Mouse (Mus musculus): ENCODE measurements around the gene Kcne4. TPM values are rescaled to one million over a fixed set of nuclear protein-coding genes. Genes with fewer than 3 reads are reported as not detected.

Gene Kcne4
- polyA plus RNA-seq, 1 experiment from 2014 or later: 10.6 TPM

- H3K9ac ChIP-seq (replicated peaks; ENCODE audit: low read length): no peak overlapping the region
- no peaks in the 10 kb centered on the region for H3K9me3 ChIP-seq (ENCODE audit: low read length)
- no peak overlapping the region for H3K4me3 ChIP-seq (ENCODE audit: low read length)
- H3K4me1 ChIP-seq (ENCODE audit: insufficient read depth, low read length): no peaks in the 10 kb centered on the region
- 82% methylated on average over 3 of the region's 3 CpGs for WGBS
- no peak overlapping the region for H3K27ac ChIP-seq (ENCODE audit: low read length)
- no peak overlapping the region for H3K4me2 ChIP-seq (replicated peaks; ENCODE audit: low read depth, low read length)
- H3K36me3 ChIP-seq (ENCODE audit: insufficient read depth, low read length): no peaks in the 10 kb centered on the region
- no peaks in the 10 kb centered on the region for H3K27me3 ChIP-seq (ENCODE audit: insufficient read depth, low read length)
- peak; percentile 54; the same call in 1 of the 2 replicates for ATAC-seq (ENCODE audit: low FRiP score, low TSS enrichment)
Measured at GRCm38 (mm10) chr1:78853094-78853445, 36.5 kb downstream of the Kcne4 start.

DNA sequence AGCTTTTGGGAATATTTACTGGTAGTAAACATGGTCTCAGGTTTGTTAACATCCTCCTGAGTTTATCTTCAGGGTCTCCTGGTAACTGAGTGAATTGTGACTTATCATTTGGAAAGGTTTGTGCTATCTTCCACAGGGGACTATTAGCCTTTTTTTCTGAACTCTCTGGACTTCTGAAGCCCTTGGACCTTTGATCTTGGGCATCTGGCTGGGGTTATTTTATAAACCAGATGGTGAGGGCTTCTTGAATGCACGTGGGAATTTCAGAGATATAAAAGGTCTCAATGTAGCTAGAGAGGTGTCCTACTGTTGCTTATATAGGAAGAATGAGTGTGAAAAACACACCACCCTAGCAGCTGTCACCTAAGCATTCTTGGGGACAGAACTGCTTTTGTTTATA, 37.7 kb downstream of the Kcne4 start:
- 29% methylated on average over 1 of the region's 1 CpGs for WGBS
- H3K9ac ChIP-seq (replicated peaks; ENCODE audit: low read length): no peak overlapping the region
- H3K27me3 ChIP-seq (ENCODE audit: insufficient read depth, low read length): no peaks in the 10 kb centered on the region
- no peak overlapping the region for H3K4me2 ChIP-seq (replicated peaks; ENCODE audit: low read depth, low read length)
- H3K4me1 ChIP-seq (ENCODE audit: insufficient read depth, low read length): no peaks in the 10 kb centered on the region
- no peak for ATAC-seq (ENCODE audit: low FRiP score, low TSS enrichment)
- H3K27ac ChIP-seq (ENCODE audit: low read length): no peak overlapping the region
- no peak overlapping the region for H3K4me3 ChIP-seq (ENCODE audit: low read length)
- H3K9me3 ChIP-seq (ENCODE audit: low read length): no peaks in the 10 kb centered on the region
- H3K36me3 ChIP-seq (ENCODE audit: insufficient read depth, low read length): no peaks in the 10 kb centered on the region

GRCm38 (mm10) chr1:78859573-78859972, 43.0 kb downstream of the Kcne4 start:
- H3K4me2 ChIP-seq (replicated peaks; ENCODE audit: low read depth, low read length): no peak overlapping the region
- ATAC-seq (ENCODE audit: low FRiP score, low TSS enrichment): no peak
- peaks cover 7% of the 10 kb centered on the region; the same call in 1 of the 2 replicates for H3K4me1 ChIP-seq (ENCODE audit: insufficient read depth, low read length)
- no peaks in the 10 kb centered on the region for H3K27me3 ChIP-seq (ENCODE audit: insufficient read depth, low read length)
- H3K9me3 ChIP-seq (ENCODE audit: low read length): no peaks in the 10 kb centered on the region
- H3K36me3 ChIP-seq (ENCODE audit: insufficient read depth, low read length): no peaks in the 10 kb centered on the region
- no peak overlapping the region for H3K9ac ChIP-seq (replicated peaks; ENCODE audit: low read length)
- 55% methylated on average over 4 of the region's 4 CpGs for WGBS
- no peak overlapping the region for H3K4me3 ChIP-seq (ENCODE audit: low read length)
- H3K27ac ChIP-seq (ENCODE audit: low read length): no peak overlapping the region

GRCm38 (mm10) chr1:78860056-78860455, 43.5 kb downstream of the Kcne4 start:
- Histone ChIP-seq H3K27ac (ENCODE audit: low read length) (no peak overlapping the region), H3K36me3 (ENCODE audit: insufficient read depth, low read length) (no peaks in the 10 kb centered on the region), H3K9me3 (ENCODE audit: low read length) (no peaks in the 10 kb centered on the region), H3K4me3 (ENCODE audit: low read length) (no peak overlapping the region), H3K27me3 (ENCODE audit: insufficient read depth, low read length) (no peaks in the 10 kb centered on the region), H3K4me1 (ENCODE audit: insufficient read depth, low read length) (peaks cover 9% of the 10 kb centered on the region; the same call in 1 of the 2 replicates), H3K9ac (replicated peaks; ENCODE audit: low read length) (no peak overlapping the region), H3K4me2 (replicated peaks; ENCODE audit: low read depth, low read length) (no peak overlapping the region)
- WGBS: 68% methylated on average over 7 of the region's 7 CpGs
- no peak for ATAC-seq (ENCODE audit: low FRiP score, low TSS enrichment)

DNA sequence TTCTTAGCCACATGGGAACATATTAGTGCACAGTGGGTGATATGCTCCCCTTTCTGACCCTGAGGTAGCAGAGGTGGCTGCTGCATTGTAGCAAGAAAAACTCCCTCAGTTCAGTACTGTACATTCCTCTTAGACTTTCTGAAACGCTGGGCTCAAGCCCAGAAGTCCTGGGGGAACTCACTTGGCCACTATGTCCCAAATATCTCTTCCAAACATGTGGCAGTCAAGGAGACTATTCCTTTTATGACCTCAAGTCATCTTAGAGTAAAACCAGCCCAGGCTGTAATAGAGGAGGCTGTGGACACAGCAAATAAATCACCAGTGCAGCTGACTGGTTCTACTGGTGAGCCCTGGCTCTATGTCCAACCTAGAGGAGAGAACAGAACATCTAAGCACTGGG, 45.7 kb downstream of the Kcne4 start:
- H3K9me3 ChIP-seq (ENCODE audit: low read length): no peaks in the 10 kb centered on the region
- H3K36me3 ChIP-seq (ENCODE audit: insufficient read depth, low read length): no peaks in the 10 kb centered on the region
- no peak overlapping the region for H3K4me2 ChIP-seq (replicated peaks; ENCODE audit: low read depth, low read length)
- no peaks in the 10 kb centered on the region for H3K27me3 ChIP-seq (ENCODE audit: insufficient read depth, low read length)
- H3K4me1 ChIP-seq (ENCODE audit: insufficient read depth, low read length): peaks cover 9% of the 10 kb centered on the region; the same call in 1 of the 2 replicates
- no peak overlapping the region for H3K4me3 ChIP-seq (ENCODE audit: low read length)
- WGBS: 52% methylated on average over 1 of the region's 1 CpGs
- no peak overlapping the region for H3K9ac ChIP-seq (replicated peaks; ENCODE audit: low read length)
- no peak for ATAC-seq (ENCODE audit: low FRiP score, low TSS enrichment)
- no peak overlapping the region for H3K27ac ChIP-seq (ENCODE audit: low read length)

- Histone ChIP-seq H3K9me3 (ENCODE audit: low read length) (no peaks in the 10 kb centered on the region), H3K4me3 (ENCODE audit: low read length) (no peak overlapping the region), H3K27ac (ENCODE audit: low read length) (peak overlapping the region; percentile 68; the same call in 1 of the 2 replicates), H3K9ac (replicated peaks; ENCODE audit: low read length) (no peak overlapping the region), H3K27me3 (ENCODE audit: insufficient read depth, low read length) (no peaks in the 10 kb centered on the region), H3K36me3 (ENCODE audit: insufficient read depth, low read length) (no peaks in the 10 kb centered on the region), H3K4me1 (ENCODE audit: insufficient read depth, low read length) (peaks cover 9% of the 10 kb centered on the region; the same call in 1 of the 2 replicates), H3K4me2 (replicated peaks; ENCODE audit: low read depth, low read length) (no peak overlapping the region)
- WGBS: 54% methylated on average over 2 of the region's 2 CpGs
- ATAC-seq (ENCODE audit: low FRiP score, low TSS enrichment): peak; percentile 42; the same call in 1 of the 2 replicates
Measured at GRCm38 (mm10) chr1:78863833-78864232, 47.3 kb downstream of the Kcne4 start.

DNA sequence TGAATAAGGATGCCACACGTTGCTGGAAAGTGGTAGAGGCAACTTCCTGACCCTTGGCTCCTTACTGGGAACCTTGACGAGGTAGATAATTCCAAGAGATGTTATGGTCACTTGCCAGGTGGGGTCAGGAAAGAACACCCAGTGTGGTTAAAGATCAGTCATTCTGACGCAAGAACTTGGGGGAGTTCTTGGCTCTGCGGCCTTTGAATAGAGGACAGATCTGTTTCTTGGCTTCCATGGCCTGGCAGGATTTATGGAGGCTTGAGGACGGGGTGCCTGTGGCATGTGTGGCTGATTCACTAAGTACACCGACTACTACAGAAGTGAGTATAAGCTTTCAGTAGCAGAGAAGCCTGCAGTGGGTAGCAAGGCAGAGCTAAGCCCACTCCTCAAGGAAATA, 47.8 kb downstream of the Kcne4 start:
- Histone ChIP-seq H3K4me2 (replicated peaks; ENCODE audit: low read depth, low read length) (no peak overlapping the region), H3K36me3 (ENCODE audit: insufficient read depth, low read length) (no peaks in the 10 kb centered on the region), H3K27ac (ENCODE audit: low read length) (peak overlapping the region; percentile 68), H3K9me3 (ENCODE audit: low read length) (no peaks in the 10 kb centered on the region), H3K4me3 (ENCODE audit: low read length) (no peak overlapping the region), H3K27me3 (ENCODE audit: insufficient read depth, low read length) (no peaks in the 10 kb centered on the region), H3K4me1 (ENCODE audit: insufficient read depth, low read length) (peaks cover 9% of the 10 kb centered on the region; the same call in 1 of the 2 replicates), H3K9ac (replicated peaks; ENCODE audit: low read length) (no peak overlapping the region)
- no peak for ATAC-seq (ENCODE audit: low FRiP score, low TSS enrichment)
- 27% methylated on average over 6 of the region's 6 CpGs for WGBS

- Histone ChIP-seq H3K27ac (ENCODE audit: low read length) (peak overlapping the region; percentile 68), H3K27me3 (ENCODE audit: insufficient read depth, low read length) (no peaks in the 10 kb centered on the region), H3K36me3 (ENCODE audit: insufficient read depth, low read length) (no peaks in the 10 kb centered on the region), H3K9ac (replicated peaks; ENCODE audit: low read length) (no peak overlapping the region), H3K9me3 (ENCODE audit: low read length) (no peaks in the 10 kb centered on the region), H3K4me1 (ENCODE audit: insufficient read depth, low read length) (peaks cover 9% of the 10 kb centered on the region; the same call in 1 of the 2 replicates), H3K4me3 (ENCODE audit: low read length) (no peak overlapping the region), H3K4me2 (replicated peaks; ENCODE audit: low read depth, low read length) (no peak overlapping the region)
- WGBS: 83% methylated on average over 4 of the region's 4 CpGs
- ATAC-seq (ENCODE audit: low FRiP score, low TSS enrichment): no peak
Measured at GRCm38 (mm10) chr1:78864799-78865346, 48.3 kb downstream of the Kcne4 start.

- no peaks in the 10 kb centered on the region for H3K27me3 ChIP-seq (ENCODE audit: insufficient read depth, low read length)
- peaks cover 9% of the 10 kb centered on the region; the same call in 1 of the 2 replicates for H3K4me1 ChIP-seq (ENCODE audit: insufficient read depth, low read length)
- H3K4me3 ChIP-seq (ENCODE audit: low read length): no peak overlapping the region
- WGBS: 91% methylated on average over 5 of the region's 5 CpGs
- no peak overlapping the region for H3K4me2 ChIP-seq (replicated peaks; ENCODE audit: low read depth, low read length)
- H3K9me3 ChIP-seq (ENCODE audit: low read length): no peaks in the 10 kb centered on the region
- ATAC-seq (ENCODE audit: low FRiP score, low TSS enrichment): no peak
- H3K9ac ChIP-seq (replicated peaks; ENCODE audit: low read length): no peak overlapping the region
- no peaks in the 10 kb centered on the region for H3K36me3 ChIP-seq (ENCODE audit: insufficient read depth, low read length)
- no peak overlapping the region for H3K27ac ChIP-seq (ENCODE audit: low read length)
Measured at GRCm38 (mm10) chr1:78865991-78866390, 49.4 kb downstream of the Kcne4 start.

DNA sequence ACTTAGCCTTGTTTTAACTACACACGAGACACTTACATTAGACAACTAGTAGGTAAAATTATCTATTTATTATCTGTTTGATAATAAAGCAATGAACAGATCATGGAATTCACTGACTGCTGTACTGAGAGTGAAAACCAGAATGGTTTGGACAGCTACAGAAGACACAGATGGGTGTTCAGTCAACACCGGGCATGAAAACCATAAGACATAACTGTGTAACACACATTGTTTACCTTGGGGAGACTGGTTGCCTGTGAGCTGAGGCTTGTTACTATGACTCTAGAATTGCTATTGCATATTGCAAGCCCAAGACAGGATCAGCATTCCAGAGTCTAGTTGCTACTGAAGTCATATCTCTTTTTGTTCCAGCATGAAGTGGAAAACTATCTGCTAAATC, 49.9 kb downstream of the Kcne4 start:
- no peak for ATAC-seq (ENCODE audit: low FRiP score, low TSS enrichment)
- Histone ChIP-seq H3K9me3 (ENCODE audit: low read length) (no peaks in the 10 kb centered on the region), H3K4me1 (ENCODE audit: insufficient read depth, low read length) (peaks cover 9% of the 10 kb centered on the region; the same call in 1 of the 2 replicates), H3K9ac (replicated peaks; ENCODE audit: low read length) (no peak overlapping the region), H3K36me3 (ENCODE audit: insufficient read depth, low read length) (no peaks in the 10 kb centered on the region), H3K27me3 (ENCODE audit: insufficient read depth, low read length) (no peaks in the 10 kb centered on the region), H3K27ac (ENCODE audit: low read length) (no peak overlapping the region), H3K4me2 (replicated peaks; ENCODE audit: low read depth, low read length) (no peak overlapping the region), H3K4me3 (ENCODE audit: low read length) (no peak overlapping the region)
- WGBS: 96% methylated on average over 2 of the region's 2 CpGs
